Mouse (Mus musculus) stomach, postnatal 0 days (tissue): ENCODE data around the gene Gm9837. TPM values are rescaled to one million over a fixed set of nuclear protein-coding genes. Genes with fewer than 3 reads are reported as not detected.

Experiments
- ATAC-seq: fragments of 200-750 bp; cut with Nextera tagmentation; 2 replicates; pipeline ENCODE4 v1.8.0; 2017; ENCODE audit not compliant: low FRiP score, low TSS enrichment
- DNase-seq: peaks from one replicate; pipeline ENCODE4 v3.0.0-alpha.2; 2016; ENCODE audit warnings: low spot score
- H3K27ac ChIP-seq: fragments of 300-500 bp; sonication (generic); replicated peaks from 2 replicates; pipeline ENCODE4 v1.5.1; 2014; ENCODE audit warnings: mild to moderate bottlenecking, control low read depth
- H3K27me3 ChIP-seq: fragments of 300-500 bp; sonication (generic); 2 replicates; pipeline ENCODE4 v1.6.1; 2014; ENCODE audit warnings: low read length; ENCODE audit not compliant: control insufficient read depth, insufficient read depth
- H3K36me3 ChIP-seq: fragments of 300-500 bp; sonication (generic); 2 replicates; pipeline ENCODE4 v1.6.1; 2014; ENCODE audit warnings: low read length, mixed read lengths; ENCODE audit not compliant: control insufficient read depth, insufficient read depth
- H3K4me1 ChIP-seq: fragments of 300-500 bp; sonication (generic); replicated peaks from 2 replicates; pipeline ENCODE4 v1.6.1; 2014; ENCODE audit warnings: antibody characterized with exemption; ENCODE audit not compliant: control insufficient read depth, insufficient read depth
- H3K4me2 ChIP-seq: fragments of 300-500 bp; sonication (generic); replicated peaks from 2 replicates; pipeline ENCODE4 v1.6.1; 2014; ENCODE audit warnings: low read depth, mild to moderate bottlenecking, control low read depth, moderate library complexity
- H3K4me3 ChIP-seq: fragments of 300-500 bp; sonication (generic); 2 replicates; pipeline ENCODE4 v1.5.1; 2014; ENCODE audit warnings: low read depth, low read length, control low read depth
- H3K9ac ChIP-seq: fragments of 300-500 bp; sonication (generic); 2 replicates; pipeline ENCODE4 v1.6.1; 2014; ENCODE audit warnings: mild to moderate bottlenecking, low read length, control low read depth, mixed read lengths
- H3K9me3 ChIP-seq: fragments of 300-500 bp; sonication (generic); 2 replicates; pipeline ENCODE4 v1.6.1; 2016; ENCODE audit warnings: low read length; ENCODE audit not compliant: control insufficient read depth
- CTCF ChIP-seq: IDR thresholded peaks from 2 replicates; pipeline ENCODE4 v1.5.1; 2016; ENCODE audit warnings: antibody characterized with exemption, low read depth, mild to moderate bottlenecking, moderate library complexity
- EP300 ChIP-seq: optimal IDR thresholded peaks from 2 replicates; pipeline ENCODE3; 2016; ENCODE audit warnings: antibody characterized with exemption
- WGBS: fragments of 180-500 bp; shearing (Covaris S2); extraction: QIAGEN DNeasy Blood & Tissue Kit; methylation state at CpG from one replicate; pipeline ENCODE4 v1.1.7; 2014; 5-methylcytosine and 5-hydroxymethylcytosine counted together
- polyA plus RNA-seq: library from polyadenylated mRNA; unstranded; fragments of >200 nt; fragmentation: Nextera tagmentation; extraction: Ambion mirVana; gene quantifications from 2 replicates; pipeline ENCODE4 v1.2.1, GENCODE M21; 2015

Gene Gm9837
- polyA plus RNA-seq, 1 experiment from 2014 or later = not detected

- Histone ChIP-seq H3K36me3 (no peaks in the 10 kb centered on the region), H3K9me3 (no peaks in the 10 kb centered on the region), H3K9ac (peak within 1 kb of the TSS; percentile 63), H3K27me3 (no peaks in the 10 kb centered on the region; the same call in 1 of the 2 replicates), H3K4me2 (peak within 1 kb of the TSS; percentile 95), H3K4me3 (peak within 1 kb of the TSS; percentile 52), H3K4me1 (no peaks in the 10 kb centered on the region), H3K27ac (peak within 1 kb of the TSS; percentile 18; the same call in 1 of the 2 replicates)
- TF ChIP-seq EP300 (no peak), CTCF (peak; percentile 66)
- 3% methylated on average over 40 of the region's 42 CpGs for WGBS
- DNase-seq (peak; percentile 71), ATAC-seq (peak; percentile 79)
These were observed 13.6 kb downstream of the Gm9837 start, which contains the start of the genes Gm10447 and Shroom1 for GRCm38 (mm10) chr11:53456474-53457371. Gene Gm10447, minus strand, starts transcription at chr11:53457110. Gene Shroom1, plus strand, starts transcription at chr11:53457205.

GRCm38 (mm10) chr11:53453031-53453430 is 17.2 kb downstream of the Gm9837 start:
- no peak for TF ChIP-seq EP300
- TF ChIP-seq CTCF = no peak
- no peaks in the 10 kb centered on the region for H3K9me3 ChIP-seq
- DNase-seq = no peak
- no peaks in the 10 kb centered on the region for H3K4me1 ChIP-seq
- no peak overlapping the region for H3K4me2 ChIP-seq
- H3K4me3 ChIP-seq = no peak overlapping the region
- H3K9ac ChIP-seq = no peak overlapping the region
- 65% methylated on average over 5 of the region's 5 CpGs for WGBS
- ATAC-seq = no peak
- no peaks in the 10 kb centered on the region for H3K27me3 ChIP-seq
- H3K27ac ChIP-seq = no peak overlapping the region
- no peaks in the 10 kb centered on the region for H3K36me3 ChIP-seq

GRCm38 (mm10) chr11:53452396-53452795 is 17.9 kb downstream of the Gm9837 start:
- H3K27me3 ChIP-seq = no peaks in the 10 kb centered on the region
- no peak overlapping the region for H3K4me3 ChIP-seq
- TF ChIP-seq EP300 = no peak
- no peak for TF ChIP-seq CTCF
- no peaks in the 10 kb centered on the region for H3K4me1 ChIP-seq
- H3K9me3 ChIP-seq = no peaks in the 10 kb centered on the region
- no peak for ATAC-seq
- 97% methylated on average over 9 of the region's 9 CpGs for WGBS
- no peak for DNase-seq
- no peak overlapping the region for H3K9ac ChIP-seq
- no peak overlapping the region for H3K4me2 ChIP-seq
- H3K27ac ChIP-seq = no peak overlapping the region
- H3K36me3 ChIP-seq = no peaks in the 10 kb centered on the region

- no peak overlapping the region for H3K27ac ChIP-seq
- TF ChIP-seq CTCF (no peak), EP300 (no peak)
- no peak overlapping the region for H3K4me3 ChIP-seq
- no peaks in the 10 kb centered on the region for H3K27me3 ChIP-seq
- no peaks in the 10 kb centered on the region for H3K9me3 ChIP-seq
- no peak overlapping the region for H3K4me2 ChIP-seq
- 27% methylated on average over 2 of the region's 2 CpGs for WGBS
- H3K9ac ChIP-seq = no peak overlapping the region
- DNase-seq = no peak
- peak; percentile 54; the same call in 1 of the 2 replicates for ATAC-seq
- H3K36me3 ChIP-seq = no peaks in the 10 kb centered on the region
- H3K4me1 ChIP-seq = no peaks in the 10 kb centered on the region
These were observed 18.9 kb downstream of the Gm9837 start for GRCm38 (mm10) chr11:53451361-53451760.

GRCm38 (mm10) chr11:53450070-53450705 is 20.1 kb downstream of the Gm9837 start:
- H3K36me3 ChIP-seq = no peaks in the 10 kb centered on the region
- H3K4me1 ChIP-seq = no peaks in the 10 kb centered on the region
- no peaks in the 10 kb centered on the region for H3K27me3 ChIP-seq
- ATAC-seq (0 out of 2 replicates have a peak, but pooled peaks have one; percentile 16), DNase-seq (no peak)
- no peak overlapping the region for H3K9ac ChIP-seq
- TF ChIP-seq CTCF (no peak), EP300 (no peak)
- no peaks in the 10 kb centered on the region for H3K9me3 ChIP-seq
- no peak overlapping the region for H3K4me2 ChIP-seq
- H3K4me3 ChIP-seq = no peak overlapping the region
- no peak overlapping the region for H3K27ac ChIP-seq
- 30% methylated on average over 15 of the region's 15 CpGs for WGBS

GRCm38 (mm10) chr11:53448529-53448928 is 21.8 kb downstream of the Gm9837 start:
- H3K27ac ChIP-seq = no peak overlapping the region
- WGBS = 52% methylated on average over 1 of the region's 1 CpGs
- no peak overlapping the region for H3K9ac ChIP-seq
- no peak overlapping the region for H3K4me3 ChIP-seq
- H3K4me1 ChIP-seq = no peaks in the 10 kb centered on the region
- no peak for ATAC-seq
- DNase-seq = no peak
- H3K4me2 ChIP-seq = no peak overlapping the region
- no peak for TF ChIP-seq EP300
- H3K27me3 ChIP-seq = no peaks in the 10 kb centered on the region
- H3K9me3 ChIP-seq = no peaks in the 10 kb centered on the region
- no peaks in the 10 kb centered on the region for H3K36me3 ChIP-seq
